Mouse (Mus musculus): ENCODE measurements around the gene Zc3h7b. TPM values are rescaled to one million over a fixed set of nuclear protein-coding genes. Genes with fewer than 3 reads are reported as not detected.
A peak's percentile ranks its signal among the peaks of the same experiment; 100 is the strongest.

The Zc3h7b gene
- polyA plus RNA-seq, 1 experiment from 2014 or later = 11.7 TPM

DNA sequence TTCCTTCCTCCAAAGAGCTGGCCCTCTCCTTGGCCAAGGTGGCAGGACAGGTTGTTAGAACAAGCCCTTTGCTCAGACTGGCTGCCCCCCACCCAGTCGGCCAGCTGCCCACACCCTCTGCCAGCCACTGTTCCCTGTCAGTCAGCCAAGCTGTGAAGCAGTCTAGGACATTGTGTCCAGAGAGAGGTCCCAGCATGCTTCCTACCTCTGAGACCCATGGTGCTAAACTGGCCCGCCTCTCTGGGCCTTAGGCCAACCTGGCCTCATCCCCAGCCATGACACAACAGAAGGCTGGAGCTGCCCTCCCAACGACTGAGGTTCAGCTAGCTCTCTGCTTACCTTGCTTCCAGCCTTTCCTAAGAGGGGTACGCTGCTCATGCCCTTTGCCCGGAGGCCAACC is 94.8 kb downstream of the Zc3h7b start:
- no peaks in the 10 kb centered on the region for H3K27me3 ChIP-seq (replicated peaks; ENCODE audit: control insufficient read depth, insufficient read depth, low read length)
- H3K4me2 ChIP-seq (ENCODE audit: low read depth, low read length) = no peak overlapping the region
- no peaks in the 10 kb centered on the region for H3K9me3 ChIP-seq (ENCODE audit: control insufficient read depth, low read length)
- ATAC-seq = peak; percentile 27; the same call in 1 of the 2 replicates
- no peak overlapping the region for H3K27ac ChIP-seq (ENCODE audit: low read length)
- no peaks in the 10 kb centered on the region for H3K36me3 ChIP-seq (ENCODE audit: control insufficient read depth, insufficient read depth, low read length)
- peaks cover 29% of the 10 kb centered on the region for H3K4me1 ChIP-seq (ENCODE audit: control insufficient read depth, insufficient read depth, low read length)
- no peak overlapping the region for H3K4me3 ChIP-seq (ENCODE audit: low read length)
- no peak overlapping the region for H3K9ac ChIP-seq (ENCODE audit: low read depth, low read length)
- WGBS = 59% methylated on average over 5 of the region's 5 CpGs

DNA sequence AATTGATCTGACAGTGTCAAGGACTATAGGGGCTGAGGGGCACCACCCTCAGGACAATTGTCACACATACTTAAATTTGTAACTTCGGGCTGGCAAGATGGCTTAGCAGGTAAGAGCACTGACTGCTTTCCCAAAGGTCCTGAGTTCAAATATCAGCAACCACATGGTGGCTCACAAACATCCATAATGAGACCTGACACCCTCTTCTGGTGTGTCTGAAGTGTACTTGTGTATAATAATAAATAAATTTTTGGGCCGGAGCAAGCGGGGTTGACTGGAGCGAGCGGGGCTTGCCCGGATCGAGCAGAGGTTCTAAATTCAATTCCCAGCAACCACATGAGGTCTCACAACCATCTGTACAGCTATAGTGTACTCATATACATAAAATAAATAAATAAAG is 95.4 kb downstream of the Zc3h7b start:
- WGBS = 88% methylated on average over 7 of the region's 7 CpGs
- ATAC-seq = no peak

DNA sequence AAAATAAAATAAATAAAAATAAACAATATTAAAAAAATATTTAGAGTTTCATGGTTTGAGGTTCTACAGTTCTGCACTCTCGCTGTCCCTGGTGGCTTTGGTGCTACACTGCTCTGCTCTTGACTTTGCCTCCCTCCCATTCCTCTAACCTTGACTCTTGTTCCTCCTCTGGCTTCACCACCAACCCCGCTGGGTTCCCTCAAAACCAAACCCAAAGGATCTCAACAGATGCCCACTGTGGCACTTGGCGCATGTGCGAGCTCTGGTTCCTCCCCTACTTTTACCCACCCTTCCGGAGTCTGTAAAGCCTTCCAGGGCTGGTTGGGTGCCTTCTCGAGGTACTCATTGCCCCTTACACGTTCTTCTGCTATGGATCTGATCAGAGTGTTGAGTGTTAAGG is 97.4 kb downstream of the Zc3h7b start:
- no peaks in the 10 kb centered on the region for H3K9me3 ChIP-seq (ENCODE audit: control insufficient read depth, low read length)
- H3K4me2 ChIP-seq (ENCODE audit: low read depth, low read length) = no peak overlapping the region
- no peak overlapping the region for H3K27ac ChIP-seq (ENCODE audit: low read length)
- H3K27me3 ChIP-seq (replicated peaks; ENCODE audit: control insufficient read depth, insufficient read depth, low read length) = no peaks in the 10 kb centered on the region
- no peak for ATAC-seq
- 84% methylated on average over 7 of the region's 7 CpGs for WGBS
- H3K4me1 ChIP-seq (ENCODE audit: control insufficient read depth, insufficient read depth, low read length) = peaks cover 9% of the 10 kb centered on the region
- no peak overlapping the region for H3K9ac ChIP-seq (ENCODE audit: low read depth, low read length)
- H3K36me3 ChIP-seq (ENCODE audit: control insufficient read depth, insufficient read depth, low read length) = no peaks in the 10 kb centered on the region
- no peak overlapping the region for H3K4me3 ChIP-seq (ENCODE audit: low read length)

More for the DNA sequence above, 95.4 kb downstream of the Zc3h7b start:
- no peaks in the 10 kb centered on the region for H3K36me3 ChIP-seq (ENCODE audit: control insufficient read depth, insufficient read depth, low read length)
- H3K4me1 ChIP-seq (ENCODE audit: control insufficient read depth, insufficient read depth, low read length) = peaks cover 27% of the 10 kb centered on the region
- H3K27me3 ChIP-seq (replicated peaks; ENCODE audit: control insufficient read depth, insufficient read depth, low read length) = no peaks in the 10 kb centered on the region
- no peak overlapping the region for H3K4me2 ChIP-seq (ENCODE audit: low read depth, low read length)
- no peak overlapping the region for H3K9ac ChIP-seq (ENCODE audit: low read depth, low read length)
- no peak overlapping the region for H3K4me3 ChIP-seq (ENCODE audit: low read length)
- H3K27ac ChIP-seq (ENCODE audit: low read length) = no peak overlapping the region
- no peaks in the 10 kb centered on the region for H3K9me3 ChIP-seq (ENCODE audit: control insufficient read depth, low read length)

DNA sequence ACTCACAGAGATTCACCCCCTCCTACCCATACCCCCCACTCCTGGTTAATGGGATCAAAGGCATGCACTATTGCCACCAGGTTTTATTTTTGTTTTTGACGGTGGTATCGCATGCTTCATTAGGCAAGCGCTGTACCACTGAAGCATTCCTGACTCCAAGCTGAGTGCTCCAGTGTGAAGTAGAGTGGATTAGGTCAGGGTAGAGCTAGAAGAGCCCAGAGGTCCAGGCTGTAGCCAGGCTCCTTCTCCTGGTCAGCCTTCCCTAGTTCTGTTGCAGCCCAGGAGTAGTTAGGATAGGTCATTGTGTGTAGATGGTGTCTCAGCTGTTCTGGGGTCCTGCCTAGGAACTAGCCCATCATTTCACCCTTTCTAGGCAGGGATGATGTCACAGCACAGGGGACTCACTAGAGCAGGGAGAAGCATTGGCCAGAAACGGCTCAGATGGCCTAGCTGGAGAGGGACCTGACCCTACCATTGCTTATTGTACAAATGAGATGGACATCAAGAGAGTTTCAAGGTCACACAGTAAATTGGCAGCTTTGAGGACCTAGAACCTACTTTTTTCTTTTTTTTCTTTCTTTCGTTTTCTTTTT is 100.3 kb downstream of the Zc3h7b start:
- no peak for ATAC-seq
- Histone ChIP-seq H3K27ac (ENCODE audit: low read length) (peak overlapping the region; percentile 49), H3K27me3 (replicated peaks; ENCODE audit: control insufficient read depth, insufficient read depth, low read length) (no peaks in the 10 kb centered on the region), H3K36me3 (ENCODE audit: control insufficient read depth, insufficient read depth, low read length) (peaks cover 4% of the 10 kb centered on the region; the same call in 1 of the 2 replicates), H3K9me3 (ENCODE audit: control insufficient read depth, low read length) (no peaks in the 10 kb centered on the region), H3K9ac (ENCODE audit: low read depth, low read length) (no peak overlapping the region), H3K4me1 (ENCODE audit: control insufficient read depth, insufficient read depth, low read length) (0 out of 2 replicates have a peak, but pooled peaks cover under 1% of the 10 kb centered on the region), H3K4me3 (ENCODE audit: low read length) (no peak overlapping the region), H3K4me2 (ENCODE audit: low read depth, low read length) (no peak overlapping the region)
- 79% methylated on average over 5 of the region's 5 CpGs for WGBS

DNA sequence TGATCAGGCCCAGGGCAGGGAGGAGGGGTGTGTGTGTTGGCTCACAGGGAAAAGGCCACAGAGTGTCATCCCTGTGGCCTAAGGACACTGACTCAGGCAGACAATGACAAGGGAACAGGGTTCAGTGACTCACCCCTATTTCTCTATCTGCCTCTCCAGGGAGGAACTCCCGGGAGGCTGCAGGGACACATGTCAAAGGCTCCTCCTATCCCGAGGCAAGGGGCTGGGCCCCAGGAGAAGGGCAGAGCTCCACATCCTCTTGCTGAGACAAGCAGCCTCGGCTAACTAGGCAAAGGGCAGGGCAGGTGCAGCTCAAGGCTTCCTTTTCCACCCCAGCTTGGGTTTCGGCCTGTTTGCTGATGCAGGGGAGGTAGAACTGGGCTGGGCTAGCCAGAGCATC is 100.9 kb downstream of the Zc3h7b start:
- H3K4me3 ChIP-seq (ENCODE audit: low read length) = no peak overlapping the region
- H3K4me1 ChIP-seq (ENCODE audit: control insufficient read depth, insufficient read depth, low read length) = no peaks in the 10 kb centered on the region; the same call in 1 of the 2 replicates
- no peak overlapping the region for H3K9ac ChIP-seq (ENCODE audit: low read depth, low read length)
- H3K36me3 ChIP-seq (ENCODE audit: control insufficient read depth, insufficient read depth, low read length) = peaks cover 5% of the 10 kb centered on the region; the same call in 1 of the 2 replicates
- WGBS = 28% methylated on average over 4 of the region's 4 CpGs
- no peaks in the 10 kb centered on the region for H3K9me3 ChIP-seq (ENCODE audit: control insufficient read depth, low read length)
- peak overlapping the region; percentile 49 for H3K27ac ChIP-seq (ENCODE audit: low read length)
- H3K27me3 ChIP-seq (replicated peaks; ENCODE audit: control insufficient read depth, insufficient read depth, low read length) = no peaks in the 10 kb centered on the region
- ATAC-seq = peak; percentile 93
- H3K4me2 ChIP-seq (ENCODE audit: low read depth, low read length) = no peak overlapping the region

Other genes starting within 250 kb of the Zc3h7b start
- 9.9 and 13.1 TPM in 2 replicates for gene Ep300, start 159.7 kb upstream of the Zc3h7b start, polyA plus RNA-seq (2015; fragmentation: Nextera tagmentation; extraction: Ambion mirVana)
- gene L3mbtl2, start 81.2 kb upstream of the Zc3h7b start, polyA plus RNA-seq (2015; fragmentation: Nextera tagmentation; extraction: Ambion mirVana) = 19.0 and 21.2 TPM in 2 replicates
- gene Chadl, start 47.8 kb upstream of the Zc3h7b start, polyA plus RNA-seq (2015; fragmentation: Nextera tagmentation; extraction: Ambion mirVana) = 1.7 and 2.2 TPM in 2 replicates
- gene Rangap1, start 473 bp downstream of the Zc3h7b start, polyA plus RNA-seq (2015; fragmentation: Nextera tagmentation; extraction: Ambion mirVana) = 81.1 and 90.4 TPM in 2 replicates
- gene Tef, start 57.4 kb downstream of the Zc3h7b start, polyA plus RNA-seq (2015; fragmentation: Nextera tagmentation; extraction: Ambion mirVana) = 12.5 and 14.5 TPM in 2 replicates
- gene Tob2, start 113.7 kb downstream of the Zc3h7b start, polyA plus RNA-seq (2015; fragmentation: Nextera tagmentation; extraction: Ambion mirVana) = 25.3 and 28.6 TPM in 2 replicates
- gene Phf5a, start 126.9 kb downstream of the Zc3h7b start, polyA plus RNA-seq (2015; fragmentation: Nextera tagmentation; extraction: Ambion mirVana) = 119 and 122 TPM in 2 replicates
- 288 and 307 TPM in 2 replicates for gene Aco2, start 127.3 kb downstream of the Zc3h7b start, polyA plus RNA-seq (2015; fragmentation: Nextera tagmentation; extraction: Ambion mirVana)
- 83.9 and 85.0 TPM in 2 replicates for gene Polr3h, start 181.2 kb downstream of the Zc3h7b start, polyA plus RNA-seq (2015; fragmentation: Nextera tagmentation; extraction: Ambion mirVana)
- 11.2 and 12.4 TPM in 2 replicates for gene Csdc2, start 191.7 kb downstream of the Zc3h7b start, polyA plus RNA-seq (2015; fragmentation: Nextera tagmentation; extraction: Ambion mirVana)
- 21.5 and 22.1 TPM in 2 replicates for gene Pmm1, start 215.9 kb downstream of the Zc3h7b start, polyA plus RNA-seq (2015; fragmentation: Nextera tagmentation; extraction: Ambion mirVana)
- not detected in 2 replicates for gene 1700029P11Rik, start 235.5 kb downstream of the Zc3h7b start, polyA plus RNA-seq (2015; fragmentation: Nextera tagmentation; extraction: Ambion mirVana)
- 72.1 and 78.4 TPM in 2 replicates for gene Xrcc6, start 242.8 kb downstream of the Zc3h7b start, polyA plus RNA-seq (2015; fragmentation: Nextera tagmentation; extraction: Ambion mirVana)

All from intestine, embryonic 16.5 days (tissue).